Mouse (Mus musculus): ENCODE data around the gene Ascc1. TPM values are rescaled to one million over a fixed set of nuclear protein-coding genes. Genes with fewer than 3 reads are reported as not detected.
"Not testable (repeated sequence)": the region's sequence is repeated elsewhere in the genome, so short reads cannot be mapped to it uniquely, and the experiment has no call there.

Gene Ascc1
- total RNA-seq, 1 experiment from 2014 or later: 33.8 TPM

- DNase-seq: no peak
Measured at GRCm38 (mm10) chr10:59977715-59978343, 24.8 kb upstream of the Ascc1 start.

- no peak for DNase-seq
Measured at GRCm38 (mm10) chr10:59978401-59978800, 24.2 kb upstream of the Ascc1 start.

GRCm38 (mm10) chr10:59978873-59979743 lies 23.5 kb upstream of the Ascc1 start:
- peak; percentile 68 for DNase-seq

GRCm38 (mm10) chr10:59980815-59981244 lies 21.8 kb upstream of the Ascc1 start:
- DNase-seq: no peak

- no peak for DNase-seq
Measured at GRCm38 (mm10) chr10:59981336-59981735, 21.3 kb upstream of the Ascc1 start.

GRCm38 (mm10) chr10:59981792-59982191 lies 20.8 kb upstream of the Ascc1 start:
- peak; percentile 35 for DNase-seq

GRCm38 (mm10) chr10:59982379-59982873 lies 20.2 kb upstream of the Ascc1 start:
- DNase-seq: no peak

GRCm38 (mm10) chr10:59988036-59988435 lies 14.6 kb upstream of the Ascc1 start:
- DNase-seq: peak; percentile 59

- no peak for DNase-seq
Measured at GRCm38 (mm10) chr10:59990393-59990792, 12.2 kb upstream of the Ascc1 start.

- DNase-seq: peak; percentile 26
Measured at GRCm38 (mm10) chr10:59991262-59991880, 11.2 kb upstream of the Ascc1 start.

GRCm38 (mm10) chr10:59992024-59992423 lies 10.6 kb upstream of the Ascc1 start:
- no peak for DNase-seq

GRCm38 (mm10) chr10:59993813-59994212 lies 8.8 kb upstream of the Ascc1 start:
- not testable (repeated sequence) for DNase-seq

GRCm38 (mm10) chr10:59995889-59996288 lies 6.7 kb upstream of the Ascc1 start:
- DNase-seq: no peak

- DNase-seq: no peak
Measured at GRCm38 (mm10) chr10:59997591-59997990, 5.0 kb upstream of the Ascc1 start.

GRCm38 (mm10) chr10:59999057-59999456 lies 3.5 kb upstream of the Ascc1 start:
- no peak for DNase-seq

- not testable (repeated sequence) for DNase-seq
Measured at GRCm38 (mm10) chr10:60001663-60002062, 942 bp upstream of the Ascc1 start.

GRCm38 (mm10) chr10:60002203-60002602 lies 402 bp upstream of the Ascc1 start:
- no peak for DNase-seq

- DNase-seq: no peak
Measured at GRCm38 (mm10) chr10:60003213-60003752, 678 bp downstream of the Ascc1 start.

- no peak for DNase-seq
Measured at GRCm38 (mm10) chr10:60003847-60004246, 1.2 kb downstream of the Ascc1 start.

- DNase-seq: no peak
Measured at GRCm38 (mm10) chr10:60005264-60005663, 2.7 kb downstream of the Ascc1 start.

- DNase-seq: no peak
Measured at GRCm38 (mm10) chr10:60009115-60009514, 6.5 kb downstream of the Ascc1 start.

- no peak for DNase-seq
Measured at GRCm38 (mm10) chr10:60016223-60016622, 13.6 kb downstream of the Ascc1 start.

GRCm38 (mm10) chr10:60019299-60019698 lies 16.7 kb downstream of the Ascc1 start:
- DNase-seq: no peak
